Mouse (Mus musculus): ENCODE measurements around the gene Grb10.

GRCm38 (mm10) chr11:12048135-12048534 is 9.7 kb upstream of the Grb10 start:
- no peak for TF ChIP-seq CTCF (IDR thresholded peaks at IDR 0.05; ENCODE audit: control insufficient read depth, insufficient read depth, insufficient replicate concordance, low read depth, low read length)
- no peak for TF ChIP-seq POLR2A (IDR thresholded peaks at IDR 0.05; ENCODE audit: control insufficient read depth, low read depth, low read length)

All from testis, adult 2 months (tissue).